ENCODE assay signal across 8 mouse cellular contexts in the genomic region with DNA sequence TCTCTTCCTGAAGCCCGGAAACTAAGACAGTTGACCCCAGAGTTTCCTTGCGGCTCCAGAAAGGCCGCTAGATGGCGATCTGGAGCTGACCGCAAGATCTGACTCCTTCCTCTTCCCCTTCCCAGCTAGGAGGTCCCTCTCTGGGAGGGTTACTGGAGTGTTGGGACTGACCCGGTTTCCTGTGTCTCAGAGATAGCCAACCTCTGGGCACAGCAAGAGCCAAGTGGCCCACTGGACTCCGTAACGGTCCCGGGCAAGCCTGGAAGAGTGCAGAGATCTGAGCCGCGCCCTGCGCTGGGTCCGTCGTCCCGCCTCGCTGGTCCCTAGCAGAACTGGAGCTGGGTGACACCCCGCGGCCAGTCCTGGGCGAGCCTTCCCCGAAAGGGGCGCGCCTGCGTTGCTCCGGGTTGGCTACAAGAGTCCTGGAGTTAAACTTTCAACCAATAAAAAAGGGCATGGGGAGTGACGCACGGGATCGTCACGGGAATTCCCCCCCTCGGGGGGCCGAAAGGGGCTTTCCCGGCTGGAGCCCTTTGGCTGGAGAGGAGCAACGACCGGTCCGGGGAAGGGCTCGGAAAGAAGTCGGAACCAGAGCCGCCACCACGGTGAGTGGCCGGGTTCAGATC. TPM values are rescaled to one million over a fixed set of nuclear protein-coding genes. Genes with fewer than 3 reads are reported as not detected.
DNase-seq lines count a peak whose midpoint lies in the region; ATAC-seq and TF ChIP-seq lines count a peak whose summit lies in the region.

A gene (plus strand): TSS at position 105 of the 626 bp plus-strand sequence.

- no peak within 1 kb of the TSS for H3K27ac ChIP-seq in cerebellum, adult 2 months (ENCODE audit: insufficient read depth, low read length)
- H3K27ac ChIP-seq in forebrain, postnatal 0 days (ENCODE audit: low read depth, low read length): no peak within 1 kb of the TSS

- peak; percentile 84 for ATAC-seq in forebrain, postnatal 0 days
- ATAC-seq in hematopoietic stem cell, adult 5-6 weeks (replicated peaks in 1 of 2; ENCODE audit: insufficient read depth in 1 of 2, low FRiP score in 2 of 2, low TSS enrichment in 1 of 2, low read depth in 1 of 2, poor library complexity in 2 of 2, severe bottlenecking in 2 of 2): peak; percentile 76 to 77

- H3K4me3 ChIP-seq in cerebellum, adult 2 months (replicated peaks; ENCODE audit: insufficient read depth, low read depth, low read length): peak within 1 kb of the TSS; percentile 72
- peak within 1 kb of the TSS; percentile 48 for H3K4me3 ChIP-seq in forebrain, postnatal 0 days (ENCODE audit: low read depth, low read length)

- peak within 1 kb of the TSS; percentile 79 for H3K4me2 ChIP-seq in forebrain, postnatal 0 days (ENCODE audit: low read depth)

- H3K27me3 ChIP-seq in cerebellum, adult 2 months (ENCODE audit: control insufficient read depth, insufficient read depth, low read length): no peaks in the 10 kb centered on the region; the same call in 1 of the 2 replicates
- peaks cover 13% of the 10 kb centered on the region for H3K27me3 ChIP-seq in forebrain, postnatal 0 days (ENCODE audit: insufficient read depth, low read length)

- peaks cover 4% of the 10 kb centered on the region; the same call in 1 of the 2 replicates for H3K4me1 ChIP-seq in cerebellum, adult 2 months (ENCODE audit: control insufficient read depth, insufficient read depth, low read length)
- H3K4me1 ChIP-seq in forebrain, postnatal 0 days (ENCODE audit: insufficient read depth): peaks cover 6% of the 10 kb centered on the region; the same call in 1 of the 2 replicates

- H3K9ac ChIP-seq in forebrain, postnatal 0 days: peak within 1 kb of the TSS; percentile 46

- peak; percentile 79 for DNase-seq in MN1 (ENCODE audit: low spot score)
- DNase-seq in cerebellum, adult 2 months: peak; percentile 75 to 85
- DNase-seq in forebrain, postnatal 0 days: peak; percentile 81
- peak; percentile 84 for DNase-seq in layer of hippocampus, adult 9-11 months
- DNase-seq in lung, postnatal 25 days (ENCODE audit: low spot score): peak; percentile 97
- DNase-seq in retina, embryonic 14.5 days (ENCODE audit: low spot score): peak; percentile 90
- peak; percentile 88 to 94 for DNase-seq in urinary bladder, adult 18-20 months (ENCODE audit: low spot score in 2 of 2)

- no peak for TF ChIP-seq POLR2A in cerebellum, adult 2 months (IDR thresholded peaks at IDR 0.05; ENCODE audit: borderline replicate concordance, insufficient read depth, low read length)

- H3K36me3 ChIP-seq in forebrain, postnatal 0 days (ENCODE audit: insufficient read depth): no peaks in the 10 kb centered on the region

- TF ChIP-seq CTCF in cerebellum, adult 2 months (IDR thresholded peaks at IDR 0.05; ENCODE audit: borderline replicate concordance, insufficient read depth, low read depth, low read length): peak; percentile 88
- peak; percentile 86 for TF ChIP-seq CTCF in forebrain, postnatal 0 days (IDR thresholded peaks at IDR 0.05; ENCODE audit: low read depth)

- under 1% methylated on average over 39 of the region's 39 CpGs for WGBS in cerebellum, adult 2 months
- WGBS in forebrain, postnatal 0 days: 1% methylated on average over 39 of the region's 39 CpGs

- no peaks in the 10 kb centered on the region for H3K9me3 ChIP-seq in forebrain, postnatal 0 days (ENCODE audit: low read length)

RNA-seq across cellular contexts. Expression of the gene that starts here (rescaled TPM):
- polyA plus RNA-seq in cerebellum, adult 2 months (2012; rRNA removed): 4.2 TPM in 2 replicates
- total RNA-seq in forebrain, postnatal 0 days (2014; rRNA removed): 2.2 TPM in 2 replicates
- polyA plus RNA-seq in forebrain, postnatal 0 days (2015; fragmentation: Nextera tagmentation; extraction: Ambion mirVana): 1.2 and 1.3 TPM in 2 replicates
- total RNA-seq in hematopoietic stem cell, adult 5-6 weeks (2017): 9.6 and 11.8 TPM in 2 replicates
